Mouse (Mus musculus) liver, embryonic 16.5 days (tissue): ENCODE results near the gene Gm9970. TPM values are rescaled to one million over a fixed set of nuclear protein-coding genes. Genes with fewer than 3 reads are reported as not detected.
A peak's percentile ranks its signal among the peaks of the same experiment; 100 is the strongest.

Experiments used
- ATAC-seq: fragments of 200-750 bp; cut with Nextera tagmentation; 2 replicates; pipeline ENCODE4 v1.8.0; 2017; ENCODE audit warnings: low read depth, mild to moderate bottlenecking, moderate number of reproducible peaks, moderate library complexity
- H3K27ac ChIP-seq: fragments of 300-500 bp; sonication (generic); 2 replicates; pipeline ENCODE4 v1.5.1; 2014; ENCODE audit warnings: mild to moderate bottlenecking, low read length
- H3K27me3 ChIP-seq: fragments of 300-500 bp; sonication (generic); 2 replicates; pipeline ENCODE4 v1.6.1; 2014; ENCODE audit warnings: low read depth, low read length, mixed read lengths; ENCODE audit not compliant: control insufficient read depth, insufficient read depth
- H3K36me3 ChIP-seq: fragments of 300-500 bp; sonication (generic); 2 replicates; pipeline ENCODE4 v1.6.1; 2014; ENCODE audit warnings: mild to moderate bottlenecking; ENCODE audit not compliant: control insufficient read depth, insufficient read depth
- H3K4me1 ChIP-seq: fragments of 300-500 bp; sonication (generic); 2 replicates; pipeline ENCODE4 v1.6.1; 2014; ENCODE audit warnings: low read depth, low read length, mixed read lengths; ENCODE audit not compliant: control insufficient read depth
- H3K4me2 ChIP-seq: fragments of 300-500 bp; sonication (generic); 2 replicates; pipeline ENCODE4 v1.6.1; 2014; ENCODE audit warnings: low read depth, low read length, mixed read lengths
- H3K4me3 ChIP-seq: fragments of 300-500 bp; sonication (generic); 2 replicates; pipeline ENCODE4 v1.5.1; 2014; ENCODE audit warnings: low read depth, mild to moderate bottlenecking, low read length
- H3K9ac ChIP-seq: fragments of 300-500 bp; sonication (generic); 2 replicates; pipeline ENCODE4 v1.6.1; 2014; ENCODE audit warnings: low read depth, low read length
- H3K9me3 ChIP-seq: fragments of 300-500 bp; sonication (generic); replicated peaks from 2 replicates; pipeline ENCODE4 v1.6.1; 2016; ENCODE audit warnings: low read length; ENCODE audit not compliant: control insufficient read depth
- WGBS: fragments of 180-500 bp; shearing (Covaris S2); extraction: QIAGEN DNeasy Blood & Tissue Kit; methylation state at CpG from one replicate; pipeline ENCODE4 v1.1.7; 2014; ENCODE audit not compliant: insufficient replicate concordance; 5-methylcytosine and 5-hydroxymethylcytosine counted together
- polyA plus RNA-seq: library from polyadenylated mRNA; unstranded; fragments of >200 nt; fragmentation: Nextera tagmentation; extraction: Ambion mirVana; gene quantifications from 2 replicates; pipeline ENCODE4 v1.2.1, GENCODE M21; 2015

Gene Gm9970
- polyA plus RNA-seq, 1 experiment from 2014 or later = not detected

GRCm38 (mm10) chr5:31257616-31258015 lies 16.6 kb upstream of the Gm9970 start:
- H3K4me2 ChIP-seq = no peak overlapping the region
- no peaks in the 10 kb centered on the region; the same call in 1 of the 2 replicates for H3K4me1 ChIP-seq
- no peak overlapping the region for H3K27ac ChIP-seq
- no peak for ATAC-seq
- WGBS = 79% methylated on average over 11 of the region's 11 CpGs
- no peak overlapping the region for H3K9ac ChIP-seq
- no peaks in the 10 kb centered on the region for H3K36me3 ChIP-seq
- no peaks in the 10 kb centered on the region for H3K27me3 ChIP-seq
- H3K9me3 ChIP-seq = no peaks in the 10 kb centered on the region
- no peak overlapping the region for H3K4me3 ChIP-seq

- H3K4me3 ChIP-seq = no peak overlapping the region
- no peak overlapping the region for H3K9ac ChIP-seq
- H3K9me3 ChIP-seq = no peaks in the 10 kb centered on the region
- peaks cover 3% of the 10 kb centered on the region for H3K4me1 ChIP-seq
- no peak for ATAC-seq
- H3K4me2 ChIP-seq = no peak overlapping the region
- 54% methylated on average over 2 of the region's 2 CpGs for WGBS
- peaks cover 4% of the 10 kb centered on the region; the same call in 1 of the 2 replicates for H3K36me3 ChIP-seq
- H3K27ac ChIP-seq = no peak overlapping the region
- no peaks in the 10 kb centered on the region for H3K27me3 ChIP-seq
These were observed 14.9 kb upstream of the Gm9970 start for GRCm38 (mm10) chr5:31255971-31256370.

- no peak overlapping the region for H3K27ac ChIP-seq
- H3K4me3 ChIP-seq = no peak overlapping the region
- H3K9ac ChIP-seq = no peak overlapping the region
- H3K4me1 ChIP-seq = peaks cover 3% of the 10 kb centered on the region
- H3K36me3 ChIP-seq = peaks cover 10% of the 10 kb centered on the region
- WGBS = 79% methylated on average over 2 of the region's 2 CpGs
- no peak overlapping the region for H3K4me2 ChIP-seq
- no peak for ATAC-seq
- no peaks in the 10 kb centered on the region for H3K9me3 ChIP-seq
- no peaks in the 10 kb centered on the region for H3K27me3 ChIP-seq
These were observed 14.3 kb upstream of the Gm9970 start for GRCm38 (mm10) chr5:31255381-31255780.

- Histone ChIP-seq H3K27me3 (no peaks in the 10 kb centered on the region), H3K27ac (no peak overlapping the region), H3K36me3 (peaks cover 15% of the 10 kb centered on the region), H3K4me2 (no peak overlapping the region), H3K4me1 (peaks cover 3% of the 10 kb centered on the region), H3K4me3 (no peak overlapping the region), H3K9ac (no peak overlapping the region), H3K9me3 (no peaks in the 10 kb centered on the region)
- WGBS = 53% methylated on average over 8 of the region's 8 CpGs
- no peak for ATAC-seq
These were observed 13.9 kb upstream of the Gm9970 start for GRCm38 (mm10) chr5:31254901-31255300.

GRCm38 (mm10) chr5:31254452-31254851 lies 13.4 kb upstream of the Gm9970 start:
- peaks cover 3% of the 10 kb centered on the region for H3K4me1 ChIP-seq
- H3K9ac ChIP-seq = no peak overlapping the region
- H3K9me3 ChIP-seq = no peaks in the 10 kb centered on the region
- peaks cover 19% of the 10 kb centered on the region for H3K36me3 ChIP-seq
- 49% methylated on average over 7 of the region's 7 CpGs for WGBS
- ATAC-seq = no peak
- no peaks in the 10 kb centered on the region for H3K27me3 ChIP-seq
- H3K4me2 ChIP-seq = no peak overlapping the region
- H3K4me3 ChIP-seq = no peak overlapping the region
- H3K27ac ChIP-seq = no peak overlapping the region

GRCm38 (mm10) chr5:31253806-31254205 lies 12.8 kb upstream of the Gm9970 start:
- Histone ChIP-seq H3K9ac (no peak overlapping the region), H3K4me2 (no peak overlapping the region), H3K4me3 (no peak overlapping the region), H3K27ac (no peak overlapping the region), H3K4me1 (peaks cover 3% of the 10 kb centered on the region), H3K9me3 (no peaks in the 10 kb centered on the region), H3K36me3 (peaks cover 21% of the 10 kb centered on the region), H3K27me3 (no peaks in the 10 kb centered on the region)
- 86% methylated on average over 8 of the region's 8 CpGs for WGBS
- ATAC-seq = no peak

GRCm38 (mm10) chr5:31252795-31253545 lies 11.9 kb upstream of the Gm9970 start:
- H3K4me2 ChIP-seq = no peak overlapping the region
- 77% methylated on average over 16 of the region's 16 CpGs for WGBS
- H3K9ac ChIP-seq = no peak overlapping the region

GRCm38 (mm10) chr5:31252151-31252550 lies 11.1 kb upstream of the Gm9970 start:
- WGBS = 68% methylated on average over 10 of the region's 10 CpGs
- H3K9ac ChIP-seq = no peak overlapping the region
- H3K9me3 ChIP-seq = no peaks in the 10 kb centered on the region
- H3K4me3 ChIP-seq = peak overlapping the region; percentile 53
- peaks cover 3% of the 10 kb centered on the region for H3K4me1 ChIP-seq
- H3K4me2 ChIP-seq = peak overlapping the region; percentile 60
- H3K27me3 ChIP-seq = no peaks in the 10 kb centered on the region
- ATAC-seq = no peak
- peaks cover 31% of the 10 kb centered on the region for H3K36me3 ChIP-seq
- no peak overlapping the region for H3K27ac ChIP-seq

More at GRCm38 (mm10) chr5:31252795-31253545, 11.9 kb upstream of the Gm9970 start:
- Histone ChIP-seq H3K36me3 (peaks cover 25% of the 10 kb centered on the region), H3K4me3 (no peak overlapping the region), H3K4me1 (peaks cover 3% of the 10 kb centered on the region), H3K27me3 (no peaks in the 10 kb centered on the region), H3K9me3 (no peaks in the 10 kb centered on the region), H3K27ac (no peak overlapping the region)
- no peak for ATAC-seq

GRCm38 (mm10) chr5:31251541-31252101 lies 10.6 kb upstream of the Gm9970 start, which contains the start of gene Krtcap3:
Gene Krtcap3 (plus strand): TSS chr5:31251691.
- Histone ChIP-seq H3K27ac (no peak within 1 kb of the TSS), H3K9me3 (no peaks in the 10 kb centered on the region), H3K4me2 (peak within 1 kb of the TSS; percentile 60), H3K36me3 (peaks cover 31% of the 10 kb centered on the region), H3K4me1 (peaks cover 3% of the 10 kb centered on the region), H3K9ac (peak within 1 kb of the TSS; percentile 24; the same call in 1 of the 2 replicates), H3K27me3 (no peaks in the 10 kb centered on the region), H3K4me3 (peak within 1 kb of the TSS; percentile 53)
- WGBS = 61% methylated on average over 47 of the region's 47 CpGs
- ATAC-seq = peak; percentile 83
